Mouse (Mus musculus) kidney, adult 2 months (tissue): ENCODE data around the gene Hddc3. TPM values are rescaled to one million over a fixed set of nuclear protein-coding genes. Genes with fewer than 3 reads are reported as not detected.

ENCODE experiments used
- DNase-seq: peaks from one replicate; pipeline ENCODE4 v3.0.0; 2021
- H3K27ac ChIP-seq: fragments of 200-500 bp; 2 replicates; pipeline ENCODE4 v1.5.1; 2012; ENCODE audit warnings: low read depth, low read length, control low read depth, inconsistent platforms; ENCODE audit not compliant: insufficient read depth
- H3K27me3 ChIP-seq: fragments of 200-500 bp; replicated peaks from 2 replicates; pipeline ENCODE4 v1.6.1; 2012; ENCODE audit warnings: mild to moderate bottlenecking, moderate library complexity, low read length, inconsistent platforms; ENCODE audit not compliant: control insufficient read depth, insufficient read depth
- H3K36me3 ChIP-seq: fragments of 200-500 bp; 2 replicates; pipeline ENCODE4 v1.6.1; 2012; ENCODE audit warnings: mild to moderate bottlenecking, moderate library complexity, low read length, inconsistent platforms; ENCODE audit not compliant: control insufficient read depth, insufficient read depth
- H3K4me1 ChIP-seq: fragments of 200-500 bp; 2 replicates; pipeline ENCODE4 v1.6.1; 2011; ENCODE audit warnings: low read length; ENCODE audit not compliant: control insufficient read depth, insufficient read depth
- H3K4me3 ChIP-seq: fragments of 200-500 bp; 2 replicates; pipeline ENCODE4 v1.5.1; 2011; ENCODE audit warnings: mild to moderate bottlenecking, low read depth, low read length, control low read depth; ENCODE audit not compliant: insufficient read depth
- CTCF ChIP-seq: fragments of 200-500 bp; conservative IDR thresholded peaks from 2 replicates; pipeline ENCODE4 v1.5.1; 2011; ENCODE audit warnings: low read depth, mild to moderate bottlenecking, control low read depth, low read length, moderate library complexity, mixed read lengths; ENCODE audit not compliant: insufficient read depth, insufficient read length
- POLR2A ChIP-seq: fragments of 200-500 bp; IDR thresholded peaks from one replicate; pipeline ENCODE4 v1.6.1; 2011; ENCODE audit warnings: low read depth, low read length, control low read depth
- WGBS: fragments of 180-500 bp; shearing (Covaris S2); methylation state at CpG from one replicate; pipeline ENCODE4 v1.1.7; 2018; 5-methylcytosine and 5-hydroxymethylcytosine counted together
- polyA plus RNA-seq: library from polyadenylated mRNA; depleted of rRNA; stranded (reverse); fragments of >200 nt; gene quantifications from 2 replicates; pipeline ENCODE4 v1.2.3, GENCODE M21; 2012

The Hddc3 gene
- polyA plus RNA-seq, 1 experiment = 86.4 TPM

DNA sequence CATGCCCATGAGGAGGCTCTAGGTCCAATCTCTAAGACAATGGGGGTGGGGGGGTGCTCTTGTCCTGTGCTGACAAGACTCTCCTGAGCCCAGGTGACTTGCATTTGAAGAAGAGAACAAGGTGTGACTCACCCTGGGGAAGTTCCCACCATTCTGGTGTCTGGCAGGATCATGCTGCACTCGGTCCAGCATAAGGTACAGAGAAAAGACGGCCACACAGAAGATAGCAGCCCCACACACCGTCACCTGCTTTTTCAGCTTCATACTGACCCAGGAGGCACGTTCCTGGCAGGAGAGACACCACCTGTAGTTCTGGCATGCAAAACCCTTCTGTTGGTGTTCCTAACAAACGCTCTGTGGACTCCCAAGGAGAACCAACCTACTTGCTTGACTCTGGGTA, 26.6 kb downstream of the Hddc3 start:
- no peak overlapping the region for H3K4me3 ChIP-seq
- H3K27ac ChIP-seq = no peak overlapping the region
- H3K4me1 ChIP-seq = peaks cover 2% of the 10 kb centered on the region; the same call in 1 of the 2 replicates
- WGBS = 55% methylated on average over 5 of the region's 5 CpGs
- TF ChIP-seq CTCF = no peak
- TF ChIP-seq POLR2A = no peak
- DNase-seq = no peak
- no peaks in the 10 kb centered on the region for H3K27me3 ChIP-seq
- H3K36me3 ChIP-seq = no peaks in the 10 kb centered on the region

- H3K4me3 ChIP-seq = peak overlapping the region; percentile 79; the same call in 1 of the 2 replicates
- H3K27me3 ChIP-seq = no peaks in the 10 kb centered on the region
- H3K27ac ChIP-seq = peak overlapping the region; percentile 13; the same call in 1 of the 2 replicates
- WGBS = 57% methylated on average over 4 of the region's 4 CpGs
- TF ChIP-seq CTCF (no peak), POLR2A (no peak)
- no peaks in the 10 kb centered on the region for H3K36me3 ChIP-seq
- H3K4me1 ChIP-seq = peaks cover 2% of the 10 kb centered on the region; the same call in 1 of the 2 replicates
- no peak for DNase-seq
Measured at GRCm38 (mm10) chr7:80369967-80370431, 27.1 kb downstream of the Hddc3 start.

DNA sequence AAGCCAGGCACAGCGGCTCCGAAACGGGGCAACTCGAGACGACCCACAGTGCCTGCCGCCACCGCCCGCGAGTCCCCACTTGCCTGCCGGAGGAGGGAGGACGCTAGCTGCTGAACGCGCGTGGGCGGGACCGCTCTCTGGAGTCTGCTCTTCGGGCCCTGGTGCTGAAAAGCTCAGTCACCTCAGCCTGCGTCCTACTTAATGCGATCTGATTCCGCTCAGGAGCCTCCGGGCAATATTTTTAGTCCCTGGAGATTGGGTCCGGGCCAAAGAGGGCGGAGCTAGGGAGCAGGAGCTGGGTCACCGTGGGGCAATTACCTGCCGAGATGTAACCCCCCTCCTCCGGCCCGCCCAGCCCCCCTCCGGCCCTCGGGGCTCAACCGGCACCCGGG, 27.7 kb downstream of the Hddc3 start:
- no peaks in the 10 kb centered on the region for H3K36me3 ChIP-seq
- peak; percentile 90 for DNase-seq
- H3K4me1 ChIP-seq = peaks cover 2% of the 10 kb centered on the region; the same call in 1 of the 2 replicates

DNA sequence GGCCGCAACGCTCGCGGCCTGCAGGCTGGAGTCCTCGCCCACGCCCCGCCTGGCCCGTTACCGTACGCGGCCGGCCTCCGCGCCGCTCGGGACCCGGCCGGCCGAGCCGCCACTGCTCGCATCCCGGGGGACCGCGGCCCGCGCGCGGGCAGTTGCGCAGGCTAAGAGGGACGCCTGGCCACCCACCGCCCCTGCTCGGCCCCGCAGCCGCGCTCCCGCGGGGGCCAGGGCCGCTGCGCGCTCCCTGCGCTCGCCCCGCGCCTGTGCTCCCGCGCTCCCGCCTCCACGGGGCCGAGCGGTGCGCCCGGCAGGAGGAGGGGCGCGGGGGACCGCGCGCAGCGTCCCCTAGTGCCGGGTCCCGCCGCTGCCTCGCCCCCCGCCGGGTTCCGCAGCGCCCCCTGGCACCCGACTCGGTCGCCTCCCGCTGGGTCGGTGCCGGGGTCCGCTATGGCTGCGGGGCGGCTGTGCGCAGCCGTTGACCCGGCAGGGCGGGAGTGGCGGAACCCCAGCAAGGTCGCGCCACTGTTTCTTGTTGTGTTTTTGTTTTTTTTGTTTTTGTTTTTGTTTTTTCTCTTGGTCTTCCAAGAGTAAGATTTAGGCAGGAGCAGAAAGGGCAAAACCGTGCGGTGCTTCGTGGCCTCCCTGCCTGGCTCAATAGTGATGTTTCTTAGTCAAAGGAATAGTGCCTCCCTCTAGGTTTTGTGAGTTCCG, 28.3 kb downstream of the Hddc3 start, which contains the start of gene Man2a2:
TSS of gene Man2a2 (minus strand) at position 335 of the 711 bp plus-strand sequence.
- Histone ChIP-seq H3K4me1 (peaks cover 2% of the 10 kb centered on the region; the same call in 1 of the 2 replicates), H3K4me3 (peak within 1 kb of the TSS; percentile 79), H3K36me3 (no peaks in the 10 kb centered on the region), H3K27me3 (no peaks in the 10 kb centered on the region), H3K27ac (peak within 1 kb of the TSS; percentile 13)
- TF ChIP-seq CTCF (peak; percentile 46), POLR2A (no peak)
- peak; percentile 74 for DNase-seq
- WGBS = under 1% methylated on average over 86 of the region's 86 CpGs

More for the DNA sequence above, 27.7 kb downstream of the Hddc3 start:
- no peak for TF ChIP-seq CTCF
- TF ChIP-seq POLR2A = no peak
- H3K4me3 ChIP-seq = peak overlapping the region; percentile 79
- no peaks in the 10 kb centered on the region for H3K27me3 ChIP-seq
- peak overlapping the region; percentile 13 for H3K27ac ChIP-seq
- under 1% methylated on average over 31 of the region's 31 CpGs for WGBS

- Histone ChIP-seq H3K4me1 (peaks cover 2% of the 10 kb centered on the region; the same call in 1 of the 2 replicates), H3K27ac (no peak overlapping the region), H3K36me3 (no peaks in the 10 kb centered on the region)
Measured at GRCm38 (mm10) chr7:80372166-80372565, 29.3 kb downstream of the Hddc3 start.

GRCm38 (mm10) chr7:80372667-80373066, 29.8 kb downstream of the Hddc3 start:
- Histone ChIP-seq H3K27ac (no peak overlapping the region), H3K27me3 (no peaks in the 10 kb centered on the region), H3K4me1 (peaks cover 2% of the 10 kb centered on the region; the same call in 1 of the 2 replicates), H3K36me3 (no peaks in the 10 kb centered on the region), H3K4me3 (no peak overlapping the region)
- 76% methylated on average over 2 of the region's 2 CpGs for WGBS
- DNase-seq = no peak
- TF ChIP-seq CTCF = no peak
- no peak for TF ChIP-seq POLR2A

More at GRCm38 (mm10) chr7:80372166-80372565, 29.3 kb downstream of the Hddc3 start:
- DNase-seq = no peak
- whole genome bisulfite sequencing = 94% methylated on average over 3 of the region's 3 CpGs
- no peak for TF ChIP-seq POLR2A
- TF ChIP-seq CTCF = no peak
- H3K4me3 ChIP-seq = no peak overlapping the region
- no peaks in the 10 kb centered on the region for H3K27me3 ChIP-seq

DNA sequence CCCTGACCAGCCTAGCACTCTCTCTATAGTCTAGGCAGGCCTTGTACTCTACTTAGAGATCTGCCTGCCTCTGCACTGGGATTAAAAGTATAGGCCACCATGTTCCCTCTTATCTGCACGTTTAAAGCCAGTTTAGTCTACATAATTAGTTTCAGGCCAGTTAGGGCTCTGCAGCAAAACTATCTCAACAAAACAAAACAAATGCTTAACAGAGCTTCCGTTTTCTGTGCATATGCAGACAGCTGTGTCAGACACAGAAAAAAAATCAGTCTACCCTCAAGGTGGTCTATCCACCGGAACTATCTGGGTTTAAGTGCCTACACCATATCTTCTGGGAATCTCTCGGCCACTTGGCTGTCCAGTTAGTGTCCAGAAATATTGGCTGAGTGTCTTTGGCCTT, 30.4 kb downstream of the Hddc3 start:
- Histone ChIP-seq H3K36me3 (no peaks in the 10 kb centered on the region), H3K27me3 (no peaks in the 10 kb centered on the region), H3K4me1 (peaks cover 2% of the 10 kb centered on the region; the same call in 1 of the 2 replicates), H3K27ac (no peak overlapping the region), H3K4me3 (no peak overlapping the region)
- TF ChIP-seq CTCF = no peak
- TF ChIP-seq POLR2A = no peak
- no peak for DNase-seq
- WGBS = 78% methylated on average over 4 of the region's 4 CpGs
